Mouse (Mus musculus): ENCODE measurements around the gene 2610028H24Rik. TPM values are rescaled to one million over a fixed set of nuclear protein-coding genes. Genes with fewer than 3 reads are reported as not detected.

2610028H24Rik gene
- polyA plus RNA-seq, 1 experiment from 2014 or later, result not detected

GRCm38 (mm10) chr10:76504271-76504943 is 55.5 kb downstream of the 2610028H24Rik start:
- Histone ChIP-seq H3K27me3 (replicated peaks; ENCODE audit: control insufficient read depth, insufficient read depth, low read length) (no peaks in the 10 kb centered on the region), H3K4me3 (ENCODE audit: low read depth, low read length) (no peak overlapping the region), H3K4me2 (ENCODE audit: low read length) (no peak overlapping the region), H3K4me1 (replicated peaks; ENCODE audit: control insufficient read depth, insufficient read depth, low read length) (no peaks in the 10 kb centered on the region), H3K9ac (ENCODE audit: low read length) (no peak overlapping the region), H3K9me3 (ENCODE audit: control insufficient read depth, low read length) (no peaks in the 10 kb centered on the region), H3K27ac (ENCODE audit: low read depth) (no peak overlapping the region), H3K36me3 (ENCODE audit: control insufficient read depth, insufficient read depth, low read length) (peaks cover 89% of the 10 kb centered on the region)
- ATAC-seq (replicated peaks; ENCODE audit: low FRiP score, low TSS enrichment, low read depth) (0 out of 2 replicates have a peak, but pooled peaks have one; percentile 60), DNase-seq (ENCODE audit: low spot score) (no peak)
- 77% methylated on average over 11 of the region's 11 CpGs for WGBS

- Histone ChIP-seq H3K9ac (ENCODE audit: low read length) (no peak overlapping the region), H3K4me2 (ENCODE audit: low read length) (no peak overlapping the region), H3K4me1 (replicated peaks; ENCODE audit: control insufficient read depth, insufficient read depth, low read length) (no peaks in the 10 kb centered on the region), H3K27me3 (replicated peaks; ENCODE audit: control insufficient read depth, insufficient read depth, low read length) (no peaks in the 10 kb centered on the region), H3K9me3 (ENCODE audit: control insufficient read depth, low read length) (no peaks in the 10 kb centered on the region), H3K27ac (ENCODE audit: low read depth) (no peak overlapping the region), H3K36me3 (ENCODE audit: control insufficient read depth, insufficient read depth, low read length) (peaks cover 84% of the 10 kb centered on the region), H3K4me3 (ENCODE audit: low read depth, low read length) (no peak overlapping the region)
- no peak for ATAC-seq (replicated peaks; ENCODE audit: low FRiP score, low TSS enrichment, low read depth)
- no peak for DNase-seq (ENCODE audit: low spot score)
- WGBS, result 90% methylated on average over 7 of the region's 7 CpGs
Observed at GRCm38 (mm10) chr10:76505865-76506264, 57.0 kb downstream of the 2610028H24Rik start.

Other genes starting within 250 kb of the 2610028H24Rik start
- gene Prmt2, start 211.2 kb upstream of the 2610028H24Rik start, polyA plus RNA-seq (2014; fragmentation: Nextera tagmentation; extraction: Ambion mirVana), result 53.6 and 61.8 TPM in 2 replicates
- gene S100b, start 195.2 kb upstream of the 2610028H24Rik start, polyA plus RNA-seq (2014; fragmentation: Nextera tagmentation; extraction: Ambion mirVana), result 1.2 and 1.4 TPM in 2 replicates
- gene Dip2a, start 103.8 kb upstream of the 2610028H24Rik start, polyA plus RNA-seq (2014; fragmentation: Nextera tagmentation; extraction: Ambion mirVana), result 5.7 and 6.6 TPM in 2 replicates
- not detected in 2 replicates for gene AC141477.1, start 8.6 kb upstream of the 2610028H24Rik start, polyA plus RNA-seq (2014; fragmentation: Nextera tagmentation; extraction: Ambion mirVana)
- gene Pcnt, start 6.3 kb upstream of the 2610028H24Rik start, polyA plus RNA-seq (2014; fragmentation: Nextera tagmentation; extraction: Ambion mirVana), result 20.1 and 22.2 TPM in 2 replicates
- gene Mcm3ap, start 19.8 kb downstream of the 2610028H24Rik start, polyA plus RNA-seq (2014; fragmentation: Nextera tagmentation; extraction: Ambion mirVana), result 56.2 and 67.8 TPM in 2 replicates
- gene Ybey, start 20.0 kb downstream of the 2610028H24Rik start, polyA plus RNA-seq (2014; fragmentation: Nextera tagmentation; extraction: Ambion mirVana), result 4.7 and 5.4 TPM in 2 replicates
- 56.3 and 62.4 TPM in 2 replicates for gene Lss, start 82.5 kb downstream of the 2610028H24Rik start, polyA plus RNA-seq (2014; fragmentation: Nextera tagmentation; extraction: Ambion mirVana)
- gene Spatc1l, start 113.2 kb downstream of the 2610028H24Rik start, polyA plus RNA-seq (2014; fragmentation: Nextera tagmentation; extraction: Ambion mirVana), result 0.18 TPM in 1 of 2 replicates, not detected in the other
- gene Ftcd, start 126.6 kb downstream of the 2610028H24Rik start, polyA plus RNA-seq (2014; fragmentation: Nextera tagmentation; extraction: Ambion mirVana), result 0.11 TPM in 1 of 2 replicates, not detected in the other
- gene Col6a2, start 174.5 kb downstream of the 2610028H24Rik start, polyA plus RNA-seq (2014; fragmentation: Nextera tagmentation; extraction: Ambion mirVana), result 164 and 184 TPM in 2 replicates